Mouse (Mus musculus) liver, embryonic 13.5 days (tissue): ENCODE results near the gene Angptl7. TPM values are rescaled to one million over a fixed set of nuclear protein-coding genes. Genes with fewer than 3 reads are reported as not detected.

Experiments
- ATAC-seq: fragments of 200-750 bp; cut with Nextera tagmentation; 2 replicates; pipeline ENCODE4 v1.8.0; 2017; ENCODE audit warnings: low read depth, mild to moderate bottlenecking, moderate number of reproducible peaks, moderate library complexity
- DNase-seq: peaks from one replicate; pipeline ENCODE4 v3.0.0; 2022
- H3K27ac ChIP-seq: fragments of 300-500 bp; sonication (generic); 2 replicates; pipeline ENCODE4 v1.5.1; 2015; ENCODE audit warnings: moderate library complexity, mild to moderate bottlenecking, inconsistent platforms
- H3K27me3 ChIP-seq: fragments of 300-500 bp; sonication (generic); 2 replicates; pipeline ENCODE4 v1.6.1; 2015; ENCODE audit warnings: mild to moderate bottlenecking, inconsistent platforms
- H3K36me3 ChIP-seq: fragments of 300-500 bp; sonication (generic); 2 replicates; pipeline ENCODE4 v1.6.1; 2015; ENCODE audit warnings: mild to moderate bottlenecking, inconsistent platforms
- H3K4me1 ChIP-seq: fragments of 300-500 bp; sonication (generic); replicated peaks from 2 replicates; pipeline ENCODE4 v1.6.1; 2015; ENCODE audit warnings: inconsistent platforms
- H3K4me2 ChIP-seq: fragments of 300-500 bp; sonication (generic); 2 replicates; pipeline ENCODE4 v1.6.1; 2015; ENCODE audit warnings: inconsistent platforms, mild to moderate bottlenecking, moderate library complexity
- H3K4me3 ChIP-seq: fragments of 300-500 bp; sonication (generic); replicated peaks from 2 replicates; pipeline ENCODE4 v1.5.1; 2015; ENCODE audit warnings: mild to moderate bottlenecking, inconsistent platforms
- H3K9ac ChIP-seq: fragments of 300-500 bp; sonication (generic); 2 replicates; pipeline ENCODE4 v1.6.1; 2015; ENCODE audit warnings: mild to moderate bottlenecking, inconsistent platforms
- H3K9me3 ChIP-seq: fragments of 300-500 bp; sonication (generic); replicated peaks from 2 replicates; pipeline ENCODE4 v1.6.1; 2016; ENCODE audit warnings: inconsistent platforms
- WGBS: fragments of 180-500 bp; shearing (Covaris S2); methylation state at CpG from one replicate; pipeline ENCODE4 v1.1.7; 2015; ENCODE audit not compliant: insufficient replicate concordance; 5-methylcytosine and 5-hydroxymethylcytosine counted together
- polyA plus RNA-seq: library from polyadenylated mRNA; unstranded; fragments of >200 nt; fragmentation: Nextera tagmentation; extraction: Ambion mirVana; gene quantifications from 2 replicates; pipeline ENCODE4 v1.2.1, GENCODE M21; 2015

The Angptl7 gene
- 0.32 and 0.58 TPM in 2 replicates for polyA plus RNA-seq

- 62% methylated on average over 4 of the region's 4 CpGs for WGBS
- no peak for ATAC-seq
- Histone ChIP-seq H3K36me3 (peaks cover 53% of the 10 kb centered on the region), H3K27ac (no peak within 1 kb of the TSS), H3K27me3 (no peaks in the 10 kb centered on the region), H3K4me1 (no peaks in the 10 kb centered on the region), H3K9ac (no peak within 1 kb of the TSS), H3K4me3 (no peak within 1 kb of the TSS), H3K9me3 (no peaks in the 10 kb centered on the region), H3K4me2 (no peak within 1 kb of the TSS)
- DNase-seq, result no peak
Measured at GRCm38 (mm10) chr4:148500410-148500867, at the start of gene Angptl7. Gene Angptl7 (minus strand): TSS chr4:148500460.

- Histone ChIP-seq H3K9me3 (no peaks in the 10 kb centered on the region), H3K9ac (no peak overlapping the region), H3K4me3 (no peak overlapping the region), H3K36me3 (peaks cover 91% of the 10 kb centered on the region), H3K27me3 (no peaks in the 10 kb centered on the region), H3K4me1 (no peaks in the 10 kb centered on the region), H3K4me2 (no peak overlapping the region), H3K27ac (no peak overlapping the region)
- no peak for DNase-seq
- ATAC-seq, result no peak
- 80% methylated on average over 4 of the region's 4 CpGs for WGBS
Measured at GRCm38 (mm10) chr4:148549106-148549505, 48.8 kb upstream of the Angptl7 start.

- ATAC-seq, result no peak
- H3K9me3 ChIP-seq, result no peaks in the 10 kb centered on the region
- H3K9ac ChIP-seq, result no peak overlapping the region
- no peak overlapping the region for H3K27ac ChIP-seq
- no peak for DNase-seq
- H3K4me2 ChIP-seq, result no peak overlapping the region
- no peaks in the 10 kb centered on the region for H3K27me3 ChIP-seq
- H3K4me3 ChIP-seq, result no peak overlapping the region
- WGBS, result 90% methylated on average over 3 of the region's 3 CpGs
- peaks cover 97% of the 10 kb centered on the region for H3K36me3 ChIP-seq
- no peaks in the 10 kb centered on the region for H3K4me1 ChIP-seq
Measured at GRCm38 (mm10) chr4:148535876-148536275, 35.6 kb upstream of the Angptl7 start.

GRCm38 (mm10) chr4:148533613-148534328 is 33.5 kb upstream of the Angptl7 start:
- H3K4me1 ChIP-seq, result no peaks in the 10 kb centered on the region
- peaks cover 89% of the 10 kb centered on the region for H3K36me3 ChIP-seq
- no peak overlapping the region for H3K27ac ChIP-seq
- H3K4me2 ChIP-seq, result no peak overlapping the region
- no peak overlapping the region for H3K9ac ChIP-seq
- WGBS, result 80% methylated on average over 12 of the region's 12 CpGs
- no peak for ATAC-seq
- H3K4me3 ChIP-seq, result no peak overlapping the region
- H3K9me3 ChIP-seq, result no peaks in the 10 kb centered on the region
- no peaks in the 10 kb centered on the region for H3K27me3 ChIP-seq
- DNase-seq, result no peak

- DNase-seq (no peak), ATAC-seq (no peak)
- Histone ChIP-seq H3K9me3 (no peaks in the 10 kb centered on the region), H3K36me3 (peaks cover 84% of the 10 kb centered on the region), H3K4me3 (no peak overlapping the region), H3K27ac (no peak overlapping the region), H3K4me2 (no peak overlapping the region), H3K9ac (no peak overlapping the region), H3K27me3 (no peaks in the 10 kb centered on the region), H3K4me1 (no peaks in the 10 kb centered on the region)
- 88% methylated on average over 3 of the region's 3 CpGs for WGBS
Measured at GRCm38 (mm10) chr4:148532516-148532915, 32.3 kb upstream of the Angptl7 start.

GRCm38 (mm10) chr4:148531341-148531740 is 31.1 kb upstream of the Angptl7 start:
- 81% methylated on average over 4 of the region's 4 CpGs for WGBS
- DNase-seq (no peak), ATAC-seq (no peak)
- Histone ChIP-seq H3K4me2 (no peak overlapping the region), H3K4me1 (no peaks in the 10 kb centered on the region), H3K9ac (no peak overlapping the region), H3K27me3 (no peaks in the 10 kb centered on the region), H3K27ac (no peak overlapping the region), H3K4me3 (no peak overlapping the region), H3K9me3 (no peaks in the 10 kb centered on the region), H3K36me3 (peaks cover 79% of the 10 kb centered on the region)

GRCm38 (mm10) chr4:148530778-148531177 is 30.5 kb upstream of the Angptl7 start:
- 77% methylated on average over 6 of the region's 6 CpGs for WGBS
- no peaks in the 10 kb centered on the region for H3K27me3 ChIP-seq
- H3K9ac ChIP-seq, result no peak overlapping the region
- H3K36me3 ChIP-seq, result peaks cover 79% of the 10 kb centered on the region
- no peak overlapping the region for H3K4me2 ChIP-seq
- no peaks in the 10 kb centered on the region for H3K4me1 ChIP-seq
- H3K4me3 ChIP-seq, result no peak overlapping the region
- no peak for DNase-seq
- no peaks in the 10 kb centered on the region for H3K9me3 ChIP-seq
- no peak overlapping the region for H3K27ac ChIP-seq
- ATAC-seq, result no peak

- Histone ChIP-seq H3K4me3 (no peak overlapping the region), H3K4me1 (no peaks in the 10 kb centered on the region), H3K4me2 (no peak overlapping the region), H3K27ac (no peak overlapping the region), H3K9ac (no peak overlapping the region), H3K27me3 (no peaks in the 10 kb centered on the region), H3K9me3 (no peaks in the 10 kb centered on the region), H3K36me3 (peaks cover 80% of the 10 kb centered on the region)
- DNase-seq (no peak), ATAC-seq (no peak)
- 82% methylated on average over 5 of the region's 5 CpGs for WGBS
Measured at GRCm38 (mm10) chr4:148530351-148530750, 30.1 kb upstream of the Angptl7 start.

- no peak overlapping the region for H3K4me3 ChIP-seq
- no peaks in the 10 kb centered on the region for H3K4me1 ChIP-seq
- no peak overlapping the region for H3K9ac ChIP-seq
- peaks cover 68% of the 10 kb centered on the region for H3K36me3 ChIP-seq
- H3K27me3 ChIP-seq, result no peaks in the 10 kb centered on the region
- H3K9me3 ChIP-seq, result no peaks in the 10 kb centered on the region
- H3K27ac ChIP-seq, result no peak overlapping the region
- WGBS, result 81% methylated on average over 10 of the region's 10 CpGs
- DNase-seq (no peak), ATAC-seq (no peak)
- no peak overlapping the region for H3K4me2 ChIP-seq
Measured at GRCm38 (mm10) chr4:148527158-148527910, 27.1 kb upstream of the Angptl7 start.

GRCm38 (mm10) chr4:148523538-148523937 is 23.3 kb upstream of the Angptl7 start:
- Histone ChIP-seq H3K27ac (no peak overlapping the region), H3K4me1 (no peaks in the 10 kb centered on the region), H3K4me2 (no peak overlapping the region), H3K9ac (no peak overlapping the region), H3K9me3 (no peaks in the 10 kb centered on the region), H3K4me3 (no peak overlapping the region), H3K36me3 (peaks cover 64% of the 10 kb centered on the region), H3K27me3 (no peaks in the 10 kb centered on the region)
- 73% methylated on average over 7 of the region's 7 CpGs for WGBS
- no peak for DNase-seq
- no peak for ATAC-seq

- Histone ChIP-seq H3K27me3 (no peaks in the 10 kb centered on the region), H3K9me3 (no peaks in the 10 kb centered on the region), H3K36me3 (peaks cover 63% of the 10 kb centered on the region), H3K9ac (no peak overlapping the region), H3K27ac (no peak overlapping the region), H3K4me1 (no peaks in the 10 kb centered on the region), H3K4me3 (no peak overlapping the region), H3K4me2 (no peak overlapping the region)
- no peak for DNase-seq
- ATAC-seq, result no peak
- 80% methylated on average over 5 of the region's 5 CpGs for WGBS
Measured at GRCm38 (mm10) chr4:148518235-148518795, 18.1 kb upstream of the Angptl7 start.
